Mouse (Mus musculus): ENCODE data around the gene Dars2.

- TF ChIP-seq CTCF (IDR thresholded peaks at IDR 0.05; ENCODE audit: borderline replicate concordance, control insufficient read depth, extremely low read depth, insufficient read depth, low read length, poor library complexity): no peak
- no peak for TF ChIP-seq POLR2A (IDR thresholded peaks at IDR 0.05; ENCODE audit: control insufficient read depth, extremely low read depth, insufficient read depth, low read length, poor library complexity)
Measured at GRCm38 (mm10) chr1:161040855-161041254, 29.6 kb downstream of the Dars2 start.
